21 mouse cellular contexts compared by ENCODE assay signal in genomic region chr6:25418820-25419219, GRCm38 (mm10).
DNase-seq lines count a peak whose midpoint lies in the region; ATAC-seq and TF ChIP-seq lines count a peak whose summit lies in the region.
"Had no signal": no experiment of that assay in that cellular context is flagged by ENCODE, and none has a peak within 500 bp of the region (broad histone marks: within the 10 kb centered on the region; RNA-seq: fewer than 3 reads in every experiment).

No protein-coding gene starts in this region.

- DNase-seq in hindbrain, postnatal 0 days (ENCODE audit: low spot score), result peak; percentile 2
- no peak for DNase-seq in neural tube, embryonic 10.5 days (ENCODE audit: extremely low spot score, low spot score)
- DNase-seq: adrenal gland, adult 2 months; adrenal gland, adult 8-10 months; adrenal gland, postnatal 10 days; adrenal gland, postnatal 14 days; adrenal gland, postnatal 25 days; adrenal gland, postnatal 36 days; B cell, adult 2 months; cerebellum, adult 11 months; cerebellum, adult 11-12 months; cerebellum, adult 18-20 months had no signal

- no peak for ATAC-seq in hindbrain, postnatal 0 days
- no peak for ATAC-seq in hindbrain, embryonic 16.5 days
- ATAC-seq in neural tube, embryonic 13.5 days (ENCODE audit: low read depth), result peak; percentile 71
- peak; percentile 71; the same call in 1 of the 2 replicates for ATAC-seq in neural tube, embryonic 14.5 days (ENCODE audit: low read depth)
- no peak for ATAC-seq in neural tube, embryonic 15.5 days (ENCODE audit: low FRiP score)
- ATAC-seq: activated CD4-positive, CD25-positive, alpha-beta regulatory T cell, adult 4 months; CD4-positive, CD25-positive, alpha-beta regulatory T cell, adult 4 months; Patski had no signal

- WGBS in hindbrain, postnatal 0 days, result 81% methylated on average over 2 of the region's 2 CpGs
- WGBS in hindbrain, embryonic 16.5 days, result 77% methylated on average over 2 of the region's 2 CpGs
- WGBS in neural tube, embryonic 13.5 days, result 70% methylated on average over 2 of the region's 2 CpGs
- WGBS in neural tube, embryonic 14.5 days, result 63% methylated on average over 2 of the region's 2 CpGs
- WGBS in neural tube, embryonic 15.5 days, result 62% methylated on average over 2 of the region's 2 CpGs

- no peak for TF ChIP-seq CTCF in hindbrain, postnatal 0 days (IDR thresholded peaks at IDR 0.05; ENCODE audit: low read depth)

- no peaks in the 10 kb centered on the region for H3K36me3 ChIP-seq in hindbrain, postnatal 0 days (ENCODE audit: insufficient read depth, low read length)
- no peaks in the 10 kb centered on the region for H3K36me3 ChIP-seq in hindbrain, embryonic 16.5 days (ENCODE audit: control insufficient read depth, insufficient read depth, low read length)
- H3K36me3 ChIP-seq in neural tube, embryonic 13.5 days, result no peaks in the 10 kb centered on the region
- no peaks in the 10 kb centered on the region for H3K36me3 ChIP-seq in neural tube, embryonic 14.5 days (ENCODE audit: control insufficient read depth, insufficient read depth, low read length)
- H3K36me3 ChIP-seq in neural tube, embryonic 15.5 days, result no peaks in the 10 kb centered on the region
- H3K36me3 ChIP-seq: G1E had no signal

- H3K4me3 ChIP-seq in hindbrain, postnatal 0 days (ENCODE audit: low read length), result no peak overlapping the region
- no peak overlapping the region for H3K4me3 ChIP-seq in hindbrain, embryonic 16.5 days (ENCODE audit: low read length)
- H3K4me3 ChIP-seq in neural tube, embryonic 13.5 days, result no peak overlapping the region
- no peak overlapping the region for H3K4me3 ChIP-seq in neural tube, embryonic 14.5 days (ENCODE audit: low read depth, low read length)
- H3K4me3 ChIP-seq in neural tube, embryonic 15.5 days (replicated peaks), result no peak overlapping the region

- H3K27me3 ChIP-seq in hindbrain, postnatal 0 days (ENCODE audit: insufficient read depth, low read length), result no peaks in the 10 kb centered on the region
- no peaks in the 10 kb centered on the region for H3K27me3 ChIP-seq in hindbrain, embryonic 16.5 days (replicated peaks; ENCODE audit: control insufficient read depth, insufficient read depth, low read length)
- no peaks in the 10 kb centered on the region for H3K27me3 ChIP-seq in neural tube, embryonic 13.5 days
- no peaks in the 10 kb centered on the region for H3K27me3 ChIP-seq in neural tube, embryonic 14.5 days (ENCODE audit: control insufficient read depth, insufficient read depth, low read length)
- H3K27me3 ChIP-seq in neural tube, embryonic 15.5 days (replicated peaks), result no peaks in the 10 kb centered on the region
- H3K27me3 ChIP-seq: CH12.LX, Patski had no signal

- H3K27ac ChIP-seq in hindbrain, postnatal 0 days, result no peak overlapping the region
- H3K27ac ChIP-seq in hindbrain, embryonic 16.5 days (ENCODE audit: low read depth, low read length), result no peak overlapping the region
- no peak overlapping the region for H3K27ac ChIP-seq in neural tube, embryonic 13.5 days (replicated peaks)
- no peak overlapping the region for H3K27ac ChIP-seq in neural tube, embryonic 14.5 days (ENCODE audit: low read depth, low read length)
- H3K27ac ChIP-seq in neural tube, embryonic 15.5 days (replicated peaks), result no peak overlapping the region

- H3K4me2 ChIP-seq in hindbrain, postnatal 0 days (ENCODE audit: low read depth, low read length), result no peak overlapping the region
- H3K4me2 ChIP-seq in hindbrain, embryonic 16.5 days (ENCODE audit: low read length), result no peak overlapping the region
- H3K4me2 ChIP-seq in neural tube, embryonic 13.5 days, result no peak overlapping the region
- H3K4me2 ChIP-seq in neural tube, embryonic 14.5 days (ENCODE audit: low read depth, low read length), result no peak overlapping the region
- no peak overlapping the region for H3K4me2 ChIP-seq in neural tube, embryonic 15.5 days

- H3K9ac ChIP-seq in hindbrain, postnatal 0 days (replicated peaks; ENCODE audit: low read length), result no peak overlapping the region
- H3K9ac ChIP-seq in hindbrain, embryonic 16.5 days (ENCODE audit: low read depth, low read length), result no peak overlapping the region
- no peak overlapping the region for H3K9ac ChIP-seq in neural tube, embryonic 13.5 days
- H3K9ac ChIP-seq in neural tube, embryonic 14.5 days (replicated peaks; ENCODE audit: low read depth, low read length), result no peak overlapping the region
- H3K9ac ChIP-seq in neural tube, embryonic 15.5 days (replicated peaks), result no peak overlapping the region

- H3K4me1 ChIP-seq in hindbrain, postnatal 0 days (ENCODE audit: insufficient read depth, low read length), result no peaks in the 10 kb centered on the region
- no peaks in the 10 kb centered on the region for H3K4me1 ChIP-seq in hindbrain, embryonic 16.5 days (ENCODE audit: control insufficient read depth, insufficient read depth, low read depth, low read length)
- no peaks in the 10 kb centered on the region for H3K4me1 ChIP-seq in neural tube, embryonic 13.5 days (replicated peaks)
- no peaks in the 10 kb centered on the region for H3K4me1 ChIP-seq in neural tube, embryonic 14.5 days (ENCODE audit: control insufficient read depth, insufficient read depth, low read length)
- H3K4me1 ChIP-seq in neural tube, embryonic 15.5 days, result no peaks in the 10 kb centered on the region

- H3K9me3 ChIP-seq in hindbrain, postnatal 0 days (ENCODE audit: low read length), result no peaks in the 10 kb centered on the region
- H3K9me3 ChIP-seq in hindbrain, embryonic 16.5 days (ENCODE audit: control insufficient read depth, low read length), result no peaks in the 10 kb centered on the region
- no peaks in the 10 kb centered on the region for H3K9me3 ChIP-seq in neural tube, embryonic 13.5 days
- no peaks in the 10 kb centered on the region for H3K9me3 ChIP-seq in neural tube, embryonic 14.5 days (ENCODE audit: control insufficient read depth, low read length)
- H3K9me3 ChIP-seq in neural tube, embryonic 15.5 days (replicated peaks), result no peaks in the 10 kb centered on the region
- H3K9me3 ChIP-seq: G1E had no signal

Comparison
In these comparisons a context has a peak if more than half of its experiments do, and no peak if none do; other contexts are left out.
1. ATAC-seq: peak in neural tube, embryonic 13.5 days (single experiment) and neural tube, embryonic 14.5 days (single experiment); none in hindbrain, postnatal 0 days (single experiment), hindbrain, embryonic 16.5 days (single experiment) and neural tube, embryonic 15.5 days (single experiment).